Mouse (Mus musculus) bone marrow, adult 2 months (tissue): Measurements from ENCODE around the gene Zfp865.

Source experiments
- CTCF ChIP-seq: fragments of 200-500 bp; IDR thresholded peaks from 2 replicates; pipeline ENCODE4 v1.5.1; 2011; ENCODE audit warnings: low read length, control low read depth; ENCODE audit not compliant: control insufficient read depth, insufficient read depth
- POLR2A ChIP-seq: fragments of 200-500 bp; IDR thresholded peaks from 2 replicates; pipeline ENCODE4 v1.6.1; 2011; ENCODE audit warnings: low read depth, mild to moderate bottlenecking, control low read depth, low read length, borderline replicate concordance; ENCODE audit not compliant: control insufficient read depth

DNA sequence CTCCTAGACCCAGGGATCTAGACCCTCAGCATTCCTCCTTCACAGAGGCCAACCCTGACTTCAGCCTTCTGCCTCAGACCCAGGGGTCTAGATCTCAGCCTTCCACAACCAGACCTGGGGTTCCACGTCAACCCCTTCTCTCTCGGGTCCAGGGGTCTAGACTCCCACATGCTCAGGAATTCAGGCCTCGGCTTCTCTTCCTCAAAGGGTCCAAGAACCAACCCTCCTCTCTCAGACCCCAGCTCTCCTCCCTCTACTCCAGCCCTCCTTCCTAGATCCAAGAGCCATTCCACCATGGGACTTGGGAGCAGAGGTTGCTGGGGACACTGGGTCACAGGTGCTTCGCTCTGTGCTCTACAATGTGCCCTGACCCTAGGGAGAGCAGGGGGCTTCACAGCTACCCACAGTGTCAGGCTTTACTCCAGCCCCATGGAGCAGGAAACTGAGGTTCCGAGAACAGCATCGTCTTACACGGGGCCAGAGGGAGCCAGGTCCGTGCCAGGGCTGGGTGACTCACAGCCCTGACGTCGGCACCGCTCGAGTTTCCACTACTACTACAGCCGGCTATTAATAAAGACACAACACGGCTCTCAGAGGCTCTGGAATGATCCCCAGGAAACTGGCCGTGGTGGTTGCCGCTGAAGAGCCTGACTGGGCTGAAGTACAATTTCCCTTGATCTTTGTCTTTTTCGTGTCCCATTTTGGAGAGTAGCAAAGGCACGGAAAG, 47.7 kb upstream of the Zfp865 start:
- TF ChIP-seq POLR2A (no peak), CTCF (no peak)
